Mouse (Mus musculus) kidney, adult 18-20 months (tissue): ENCODE measurements around the gene Ptpre.
A peak's percentile ranks its signal among the peaks of the same experiment; 100 is the strongest.
"Not testable (repeated sequence)": the region's sequence is repeated elsewhere in the genome, so short reads cannot be mapped to it uniquely, and the experiment has no call there.

Experiments used
- DNase-seq: peaks from one replicate; pipeline ENCODE4 v3.0.0; 2021

Ptpre gene

GRCm38 (mm10) chr7:135609028-135609427 lies 71.7 kb downstream of the Ptpre start:
- DNase-seq = no peak

DNA sequence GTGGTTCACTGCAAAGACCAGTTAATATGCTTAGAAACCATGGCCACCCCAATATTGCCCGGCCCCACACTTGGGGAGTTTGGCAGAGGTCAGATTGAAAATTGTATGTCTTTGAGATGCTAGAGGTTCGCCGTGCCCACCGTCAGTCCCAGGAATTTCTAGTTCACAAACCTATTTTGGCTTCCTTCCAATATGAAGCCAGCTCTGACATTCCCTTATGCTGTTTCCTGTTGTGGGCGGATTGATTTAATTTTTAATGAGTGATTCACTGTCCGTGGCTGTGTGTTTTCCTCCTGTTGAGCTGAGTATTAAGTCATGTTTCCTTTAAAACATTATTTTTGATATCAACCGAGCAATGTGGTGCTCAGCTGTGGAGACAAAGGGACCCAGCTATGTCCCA lies 72.4 kb downstream of the Ptpre start:
- peak; percentile 37 for DNase-seq

- DNase-seq = no peak
These were observed 75.0 kb downstream of the Ptpre start for GRCm38 (mm10) chr7:135612276-135612675.

GRCm38 (mm10) chr7:135612801-135613200 lies 75.5 kb downstream of the Ptpre start:
- no peak for DNase-seq

GRCm38 (mm10) chr7:135613380-135613779 lies 76.1 kb downstream of the Ptpre start:
- DNase-seq = no peak

GRCm38 (mm10) chr7:135614892-135615291 lies 77.6 kb downstream of the Ptpre start:
- no peak for DNase-seq

- not testable (repeated sequence) for DNase-seq
These were observed 79.2 kb downstream of the Ptpre start for GRCm38 (mm10) chr7:135616479-135616878.

DNA sequence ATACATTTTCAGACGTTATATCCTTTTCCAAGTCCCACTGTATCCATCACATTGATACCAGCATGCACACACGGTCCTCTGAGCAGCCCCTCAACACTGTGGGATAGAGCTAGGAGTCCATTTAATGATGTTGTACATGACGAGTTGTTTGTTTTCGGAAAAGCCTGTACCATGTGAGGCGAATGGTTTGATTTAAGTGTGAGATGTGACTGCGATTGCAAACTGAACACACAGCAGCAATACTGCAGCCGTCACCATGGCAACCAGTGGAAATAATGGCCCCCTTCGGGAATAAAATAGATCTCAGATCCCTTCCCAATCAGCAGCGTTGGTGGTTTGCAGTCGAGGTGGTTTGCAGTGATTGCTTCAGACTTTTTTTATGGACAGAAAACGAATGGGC lies 80.5 kb downstream of the Ptpre start:
- no peak for DNase-seq

- DNase-seq = no peak
These were observed 84.4 kb downstream of the Ptpre start for GRCm38 (mm10) chr7:135621649-135622048.

DNA sequence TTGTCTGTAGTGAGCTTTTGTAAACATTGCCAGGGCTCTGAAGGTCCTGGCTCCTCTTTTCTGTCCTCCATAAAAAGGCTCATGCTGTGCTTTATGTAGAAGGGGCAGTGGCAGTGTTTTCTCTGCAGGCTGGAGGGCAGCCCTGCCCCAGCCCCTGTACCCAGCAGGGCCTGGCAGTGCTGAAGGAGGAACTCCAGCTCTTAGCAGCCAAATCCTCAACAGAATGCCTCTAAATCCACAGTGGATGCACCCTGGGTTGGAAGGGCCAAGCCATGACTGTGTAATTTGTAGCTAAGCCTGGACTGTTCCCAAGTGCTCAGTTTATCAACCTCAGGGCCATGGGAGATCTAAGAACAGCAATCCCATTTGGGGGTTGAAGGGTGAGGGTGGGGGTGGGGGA lies 85.0 kb downstream of the Ptpre start:
- DNase-seq = no peak

DNA sequence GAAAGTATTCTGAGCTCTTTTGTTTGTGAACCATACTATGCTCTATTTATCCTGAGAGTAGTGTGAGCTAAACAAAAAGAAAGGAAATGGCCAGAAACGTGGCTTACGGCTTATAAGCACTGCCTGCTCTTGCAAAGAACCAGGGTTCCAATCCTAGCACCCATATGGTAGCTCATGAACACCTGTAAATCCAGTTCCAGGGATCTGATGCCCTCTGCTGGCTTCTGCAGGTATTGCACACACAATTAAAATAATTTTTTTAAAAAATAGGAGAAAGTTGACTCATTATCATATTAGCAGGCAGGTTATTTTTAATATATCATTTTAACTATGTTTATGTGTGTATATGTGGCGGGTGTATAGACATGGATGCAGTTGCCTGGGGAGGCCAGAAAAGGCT lies 87.6 kb downstream of the Ptpre start:
- DNase-seq = peak; percentile 17

DNA sequence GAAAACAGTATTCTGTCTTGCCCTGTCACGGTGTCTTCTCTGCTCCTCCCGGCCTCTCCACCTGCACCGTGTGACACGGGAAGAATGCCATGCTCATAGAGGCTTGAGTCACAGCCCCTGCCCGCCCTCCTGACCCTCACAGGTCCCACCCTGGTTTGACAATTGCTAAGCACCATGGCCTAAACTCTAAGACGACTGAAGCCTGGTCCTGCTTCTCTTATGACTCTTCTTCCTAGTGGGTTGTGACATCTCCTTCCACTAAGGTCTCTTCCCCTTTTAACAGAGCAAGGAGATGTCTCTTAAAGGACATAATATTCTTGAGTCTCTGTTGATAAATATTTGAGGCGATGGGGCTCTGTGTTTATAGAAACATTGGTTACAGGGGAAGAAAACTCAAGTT lies 91.1 kb downstream of the Ptpre start:
- DNase-seq = no peak

GRCm38 (mm10) chr7:135629019-135629418 lies 91.7 kb downstream of the Ptpre start:
- DNase-seq = no peak

- peak; percentile 81 for DNase-seq
These were observed 94.7 kb downstream of the Ptpre start for GRCm38 (mm10) chr7:135631776-135632552.

DNA sequence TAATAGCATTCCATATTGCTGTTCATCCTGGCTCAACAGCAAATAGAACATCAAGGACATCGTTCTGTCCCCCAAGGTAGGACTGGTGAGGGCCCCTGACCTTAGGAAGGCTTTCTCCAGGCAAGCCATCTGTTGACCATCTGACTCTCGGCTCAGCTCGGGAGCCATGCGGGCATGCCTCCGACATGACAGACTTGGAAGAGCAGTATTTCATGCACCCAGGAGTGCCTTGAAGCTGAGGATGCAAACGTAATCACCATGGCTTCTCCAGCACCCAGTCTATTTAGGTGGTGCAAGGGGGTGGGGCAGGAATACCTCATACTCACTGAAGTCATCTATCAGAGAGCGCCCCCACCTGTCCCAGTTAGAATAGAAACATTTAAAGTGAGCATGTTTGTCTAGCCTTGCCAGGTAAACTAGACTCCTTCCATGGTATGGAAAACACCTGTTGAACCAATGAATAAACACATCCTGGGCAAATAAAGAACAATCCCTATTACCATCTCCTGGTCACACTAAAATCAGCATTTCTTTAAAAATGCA lies 95.5 kb downstream of the Ptpre start:
- DNase-seq = no peak

DNA sequence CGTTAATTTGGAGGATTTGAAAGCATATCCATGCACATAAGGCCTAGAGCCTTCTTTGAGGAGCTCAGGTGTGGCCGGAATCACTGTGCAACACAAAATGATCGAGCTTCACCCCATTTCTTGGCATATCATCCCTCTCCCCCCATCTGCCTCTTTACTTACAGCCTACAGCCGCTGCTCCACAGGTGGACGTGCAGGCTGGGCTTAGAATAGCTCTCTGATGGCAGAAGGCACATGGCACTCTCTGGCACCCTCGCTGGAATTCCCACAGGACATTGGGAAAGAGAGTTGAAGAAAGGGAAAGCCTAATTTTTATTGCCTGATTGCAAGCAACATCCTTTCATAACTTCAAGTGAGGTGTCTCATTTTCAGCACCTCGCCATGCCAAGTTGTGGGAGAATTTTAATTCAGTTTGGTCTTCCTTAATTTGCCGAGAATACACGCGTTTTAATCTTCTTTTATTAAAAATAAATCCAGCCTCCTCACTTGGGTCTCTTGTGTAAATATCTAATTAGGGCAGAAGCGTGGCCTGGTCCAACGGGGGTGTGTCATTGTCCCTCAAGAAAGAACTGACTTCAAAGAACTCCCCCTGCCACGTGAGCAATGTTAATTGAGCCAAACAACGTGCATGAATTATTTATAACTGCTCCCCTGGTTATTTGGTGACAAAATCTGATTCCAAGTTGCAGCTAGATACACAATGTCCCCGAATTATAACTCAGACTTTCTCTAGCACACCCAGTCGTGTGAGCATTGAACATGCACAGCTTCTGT lies 97.8 kb downstream of the Ptpre start:
- DNase-seq = no peak

DNA sequence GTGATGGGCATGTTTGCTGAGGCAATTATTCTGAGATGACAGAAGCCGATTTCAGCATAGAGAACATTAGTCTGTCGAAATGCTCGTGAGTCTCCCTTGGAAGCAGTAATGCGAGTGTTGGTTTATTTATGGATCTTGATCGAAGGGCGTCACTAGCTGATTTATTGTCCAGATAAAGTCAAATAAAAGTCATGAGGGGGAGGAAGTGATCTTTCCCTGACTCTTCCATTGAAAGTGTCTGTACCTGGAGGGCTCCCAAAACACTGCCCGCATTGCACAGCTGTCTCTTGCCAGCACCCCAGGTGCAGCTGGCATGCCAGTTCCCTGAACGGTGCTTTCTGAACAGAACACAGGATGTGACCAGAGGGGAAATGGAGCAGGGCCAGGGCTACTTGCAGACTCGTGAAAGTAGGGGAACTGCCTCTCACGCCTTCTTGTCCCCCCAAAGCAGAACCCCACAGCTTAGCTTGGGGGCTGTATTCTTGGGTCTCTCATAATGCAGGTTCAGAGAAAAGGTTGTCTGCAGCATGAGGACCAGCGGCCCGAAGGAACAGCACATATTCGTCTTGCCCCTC lies 100.2 kb downstream of the Ptpre start:
- DNase-seq = no peak

DNA sequence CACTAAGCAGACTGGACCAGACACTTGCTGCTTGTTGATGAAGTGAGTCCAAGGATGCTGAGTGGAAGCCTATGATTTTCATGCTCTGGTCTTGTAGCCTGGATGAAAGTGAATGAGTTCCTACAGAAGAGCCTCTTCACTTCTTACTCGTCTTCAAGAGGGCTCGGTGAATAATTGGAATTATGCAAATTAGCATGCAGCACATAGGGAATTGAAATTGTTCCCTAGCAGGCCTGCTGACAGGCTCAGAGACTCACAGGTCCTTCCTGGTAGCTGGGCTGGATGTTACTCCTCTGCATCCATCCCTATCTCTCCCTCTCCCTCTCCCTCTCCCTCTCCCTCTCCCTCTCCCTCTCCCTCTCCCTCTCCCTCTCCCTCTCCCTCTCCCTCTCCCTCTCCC lies 102.1 kb downstream of the Ptpre start:
- DNase-seq = no peak

DNA sequence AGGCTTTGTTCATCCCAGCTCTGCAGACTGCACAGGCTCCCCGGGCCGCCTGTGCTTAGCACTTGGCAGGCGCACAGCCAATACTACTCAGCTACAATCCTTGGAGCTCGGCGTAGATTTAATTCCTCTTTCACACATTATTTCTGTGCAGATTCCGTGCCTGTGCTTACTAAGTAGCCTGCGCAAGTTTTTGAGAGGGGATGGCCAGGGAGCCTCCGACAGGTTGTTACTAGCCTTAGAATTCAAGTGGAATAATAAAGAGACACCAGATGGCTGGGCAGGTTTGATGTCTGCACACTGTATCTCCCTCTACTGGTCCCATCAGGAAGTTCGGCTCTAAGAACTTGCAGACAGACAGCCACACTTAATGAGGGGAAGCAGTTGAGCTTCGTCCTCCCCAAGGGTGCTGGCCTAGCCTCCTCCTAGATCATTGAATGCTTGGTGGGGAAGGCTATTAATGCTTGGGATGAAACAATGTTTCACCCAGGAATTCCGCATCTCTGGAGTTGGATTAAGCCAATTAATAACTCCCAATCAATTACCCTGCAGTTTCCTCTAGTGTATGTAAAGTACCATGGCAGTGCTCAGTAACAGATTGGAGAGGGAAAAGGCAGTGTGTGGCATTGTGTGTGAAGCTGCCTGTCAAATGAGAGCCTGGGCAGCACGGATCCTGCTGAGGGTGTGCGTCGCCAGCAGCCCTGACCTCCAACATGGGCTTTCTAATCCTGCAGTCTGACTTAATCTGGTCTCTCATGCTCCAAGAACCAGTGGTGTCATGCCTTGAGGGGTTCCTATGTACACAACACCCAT lies 104.6 kb downstream of the Ptpre start:
- peak; percentile 18 for DNase-seq

- DNase-seq = no peak
These were observed 107.2 kb downstream of the Ptpre start for GRCm38 (mm10) chr7:135644452-135644851.

GRCm38 (mm10) chr7:135646976-135647375 lies 109.7 kb downstream of the Ptpre start:
- DNase-seq = no peak

DNA sequence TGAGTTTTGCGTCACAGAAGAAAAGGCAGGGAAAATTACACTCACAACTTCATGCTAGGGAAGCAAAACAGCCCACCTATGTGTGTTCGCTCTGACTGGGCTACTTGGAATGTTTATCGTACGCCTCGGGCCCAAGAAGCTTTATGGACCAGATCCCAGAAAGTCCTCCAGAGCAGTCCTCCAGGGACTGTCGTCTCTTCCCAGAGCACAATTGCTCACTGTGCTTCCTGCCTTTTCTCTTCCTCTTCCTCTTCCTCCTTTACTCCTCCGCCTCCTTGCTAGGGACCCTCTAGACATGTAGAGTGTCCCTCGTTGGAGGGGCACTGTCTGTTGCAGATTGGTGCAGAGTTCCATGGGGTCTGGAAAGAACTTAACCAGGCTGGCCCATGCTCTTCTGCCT lies 111.5 kb downstream of the Ptpre start:
- no peak for DNase-seq

- DNase-seq = no peak
These were observed 112.0 kb downstream of the Ptpre start for GRCm38 (mm10) chr7:135649306-135649705.
